Mouse (Mus musculus) MEL (cell line): ENCODE results near the gene Arhgap44. TPM values are rescaled to one million over a fixed set of nuclear protein-coding genes. Genes with fewer than 3 reads are reported as not detected.

Experiments
- DNase-seq: peaks from one replicate; pipeline ENCODE4 v3.0.0; 2011; ENCODE audit warnings: low read depth, low spot score
- H3K27ac ChIP-seq: 2 replicates; pipeline ENCODE4 v1.5.1; 2012; ENCODE audit warnings: low read depth, mild to moderate bottlenecking, control low read depth, low read length, moderate library complexity; ENCODE audit not compliant: control insufficient read depth
- H3K27me3 ChIP-seq, 2 experiments: fragments of 150-350 bp in 1 of 2; sonication (generic) in 1 of 2; 2 replicates each; pipeline ENCODE4 v1.6.1; 2012; ENCODE audit warnings: low read length in 2 of 2, mild to moderate bottlenecking in 2 of 2, improper control_type of control experiment in 1 of 2, moderate library complexity in 1 of 2; ENCODE audit not compliant: insufficient read depth in 2 of 2, control insufficient read depth in 1 of 2
- H3K36me3 ChIP-seq, 2 experiments: 2 replicates each; pipeline ENCODE4 v1.6.1; 2012 to 2014; ENCODE audit warnings: low read length in 2 of 2, improper control_type of control experiment in 1 of 2, inconsistent platforms in 1 of 2, mild to moderate bottlenecking in 1 of 2; ENCODE audit not compliant: insufficient read depth in 2 of 2, control insufficient read depth in 1 of 2
- H3K4me1 ChIP-seq, 2 experiments: fragments of 150-350 bp in 1 of 2; sonication (generic) in 1 of 2; 2 replicates each; pipeline ENCODE4 v1.6.1; 2012; ENCODE audit warnings: low read length in 2 of 2, improper control_type of control experiment in 1 of 2, mild to moderate bottlenecking in 1 of 2; ENCODE audit not compliant: insufficient read depth in 2 of 2, control insufficient read depth in 1 of 2
- H3K4me3 ChIP-seq, 2 experiments: fragments of 150-350 bp in 1 of 2; sonication (generic) in 1 of 2; 2 replicates each; pipeline ENCODE4 v1.5.1; 2012; ENCODE audit warnings: low read depth in 2 of 2, low read length in 2 of 2, mild to moderate bottlenecking in 2 of 2, moderate library complexity in 2 of 2, control low read depth in 1 of 2, improper control_type of control experiment in 1 of 2; ENCODE audit not compliant: control insufficient read depth in 1 of 2, insufficient read depth in 1 of 2
- H3K79me2 ChIP-seq: 2 replicates; pipeline ENCODE4 v1.6.1; 2012; ENCODE audit warnings: mild to moderate bottlenecking, low read length, moderate library complexity; ENCODE audit not compliant: control insufficient read depth, poor library complexity, insufficient read depth
- H3K9ac ChIP-seq: 2 replicates; pipeline ENCODE4 v1.6.1; 2012; ENCODE audit warnings: low read depth, mild to moderate bottlenecking, control low read depth, low read length, moderate library complexity; ENCODE audit not compliant: control insufficient read depth, poor library complexity, severe bottlenecking
- H3K9me3 ChIP-seq: fragments of 150-350 bp; sonication (generic); replicated peaks from 2 replicates; pipeline ENCODE4 v1.6.1; 2012; ENCODE audit warnings: mild to moderate bottlenecking, low read length, improper control_type of control experiment, moderate library complexity; ENCODE audit not compliant: insufficient read depth
- BHLHE40 ChIP-seq: IDR thresholded peaks from 2 replicates; pipeline ENCODE4 v1.6.1; 2012; ENCODE audit warnings: low read depth, mild to moderate bottlenecking, inconsistent platforms, low read length, improper control_type of control experiment, borderline replicate concordance
- CHD1 ChIP-seq: IDR thresholded peaks from 2 replicates; pipeline ENCODE4 v1.6.1; 2012; ENCODE audit warnings: low read depth, mild to moderate bottlenecking, inconsistent platforms, low read length, improper control_type of control experiment
- ETS1 ChIP-seq: IDR thresholded peaks from 2 replicates; pipeline ENCODE4 v1.6.1; 2012; ENCODE audit warnings: low read depth, mild to moderate bottlenecking, inconsistent platforms, low read length, improper control_type of control experiment, moderate library complexity
- GABPA ChIP-seq: IDR thresholded peaks from 2 replicates; pipeline ENCODE4 v1.6.1; 2012; ENCODE audit warnings: low read depth, mild to moderate bottlenecking, inconsistent platforms, low read length, improper control_type of control experiment, moderate library complexity
- GATA1 ChIP-seq: IDR thresholded peaks from 2 replicates; pipeline ENCODE4 v1.6.1; 2011; ENCODE audit warnings: low read depth, low read length, improper control_type of control experiment
- HCFC1 ChIP-seq: IDR thresholded peaks from 2 replicates; pipeline ENCODE4 v1.6.1; 2012; ENCODE audit warnings: low read depth, mild to moderate bottlenecking, inconsistent platforms, low read length, improper control_type of control experiment, moderate library complexity
- JUND ChIP-seq: IDR thresholded peaks from 2 replicates; pipeline ENCODE4 v1.6.1; 2011; ENCODE audit warnings: low read depth, mild to moderate bottlenecking, improper control_type of control experiment, low read length
- KAT2A ChIP-seq: conservative IDR thresholded peaks from 2 replicates; pipeline ENCODE4 v1.6.1; 2012; ENCODE audit warnings: low read depth, low read length, improper control_type of control experiment, inconsistent platforms
- NELFE ChIP-seq: IDR thresholded peaks from 2 replicates; pipeline ENCODE4 v1.6.1; 2011; ENCODE audit warnings: low read depth, low read length, improper control_type of control experiment
- POLR2A ChIP-seq, 2 experiments: IDR thresholded peaks; 2 replicates each; pipeline ENCODE4 v1.6.1; 2011 to 2012; ENCODE audit warnings: low read length in 2 of 2, mild to moderate bottlenecking in 2 of 2, control low read depth in 1 of 2, improper control_type of control experiment in 1 of 2, low read depth in 1 of 2, moderate library complexity in 1 of 2; ENCODE audit not compliant: control insufficient read depth in 1 of 2, insufficient read depth in 1 of 2, poor library complexity in 1 of 2
- RCOR1 ChIP-seq: IDR thresholded peaks from 2 replicates; pipeline ENCODE4 v1.6.1; 2012; ENCODE audit warnings: low read depth, mild to moderate bottlenecking, inconsistent platforms, low read length, improper control_type of control experiment
- SIN3A ChIP-seq: IDR thresholded peaks from 2 replicates; pipeline ENCODE4 v1.6.1; 2012; ENCODE audit warnings: low read length, improper control_type of control experiment, inconsistent platforms
- SMC3 ChIP-seq: IDR thresholded peaks from 2 replicates; pipeline ENCODE4 v1.6.1; 2011; ENCODE audit warnings: low read depth, low read length, improper control_type of control experiment
- TBP ChIP-seq: IDR thresholded peaks from 2 replicates; pipeline ENCODE4 v1.8.0; 2011; ENCODE audit warnings: low read depth, low read length, improper control_type of control experiment
- TCF12 ChIP-seq: IDR thresholded peaks from 2 replicates; pipeline ENCODE4 v1.6.1; 2014; ENCODE audit warnings: low read depth, mild to moderate bottlenecking, inconsistent platforms, low read length, improper control_type of control experiment, moderate library complexity
- UBTF ChIP-seq: IDR thresholded peaks from 2 replicates; pipeline ENCODE4 v1.6.1; 2012; ENCODE audit warnings: low read depth, mild to moderate bottlenecking, inconsistent platforms, low read length, improper control_type of control experiment, moderate library complexity, borderline replicate concordance; ENCODE audit not compliant: insufficient read depth
- ZMIZ1 ChIP-seq: IDR thresholded peaks from 2 replicates; pipeline ENCODE4 v1.6.1; 2012; ENCODE audit warnings: low read depth, mild to moderate bottlenecking, inconsistent platforms, low read length, improper control_type of control experiment, moderate library complexity
- polyA plus RNA-seq, 2 experiments: library from polyadenylated mRNA; stranded (reverse) in 1 of 2; unstranded in 1 of 2; fragments of >175 nt in 1 of 2; fragments of >200 nt in 1 of 2; gene quantifications; 2 replicates each; pipeline versions ENCODE4 v1.2.1 to v1.2.4; 2012; ENCODE audit warnings: low replicate concordance in 2 of 2, low read depth in 1 of 2; ENCODE audit not compliant: insufficient read length in 2 of 2, insufficient read depth in 1 of 2, missing spikeins in 1 of 2
- total RNA-seq: library from RNA; depleted of rRNA; stranded (reverse); fragments of 300-350 nt; gene quantifications from 2 replicates; pipeline ENCODE4 v1.2.3, GENCODE M21; 2012; rRNA removed

Arhgap44 gene
- total and polyA plus RNA-seq, 3 experiments, result 0.08 TPM; not detected in 2

DNA sequence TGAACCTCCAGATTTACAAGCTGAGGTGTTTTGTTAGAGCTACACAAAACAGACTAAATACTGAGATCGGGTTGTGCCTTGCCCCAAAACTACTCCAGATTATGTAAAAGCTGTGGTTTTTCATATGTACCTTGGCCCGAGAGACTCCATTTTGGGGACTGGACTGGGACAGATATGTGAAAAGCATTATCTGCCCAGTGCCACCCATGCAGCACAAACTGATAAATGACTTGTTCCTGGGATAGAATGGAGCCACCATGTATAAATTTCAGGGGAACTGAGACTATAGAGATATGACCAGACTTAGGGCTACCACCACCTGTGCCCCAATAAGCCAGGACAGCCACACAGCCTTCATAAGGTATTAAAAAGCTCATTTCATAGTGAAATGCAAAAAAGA, 200.1 kb downstream of the Arhgap44 start:
- DNase-seq, result no peak
- no peaks in the 10 kb centered on the region for H3K9me3 ChIP-seq
- no peaks in the 10 kb centered on the region for H3K36me3 ChIP-seq
- no peak overlapping the region for H3K4me3 ChIP-seq
- H3K4me1 ChIP-seq, result no peaks in the 10 kb centered on the region
- H3K79me2 ChIP-seq, result no peaks in the 10 kb centered on the region
- TF ChIP-seq RCOR1 (no peak), CHD1 (no peak), UBTF (no peak), TCF12 (no peak), ZMIZ1 (no peak), KAT2A (no peak), JUND (no peak)
- TF ChIP-seq, all 39 proteins: peak for 0
- no peak overlapping the region for H3K27ac ChIP-seq
- 0 out of 4 replicates have a peak, but pooled peaks cover 0 to 2% of the 10 kb centered on the region in 2 experiments for H3K27me3 ChIP-seq
- H3K9ac ChIP-seq, result no peak overlapping the region

DNA sequence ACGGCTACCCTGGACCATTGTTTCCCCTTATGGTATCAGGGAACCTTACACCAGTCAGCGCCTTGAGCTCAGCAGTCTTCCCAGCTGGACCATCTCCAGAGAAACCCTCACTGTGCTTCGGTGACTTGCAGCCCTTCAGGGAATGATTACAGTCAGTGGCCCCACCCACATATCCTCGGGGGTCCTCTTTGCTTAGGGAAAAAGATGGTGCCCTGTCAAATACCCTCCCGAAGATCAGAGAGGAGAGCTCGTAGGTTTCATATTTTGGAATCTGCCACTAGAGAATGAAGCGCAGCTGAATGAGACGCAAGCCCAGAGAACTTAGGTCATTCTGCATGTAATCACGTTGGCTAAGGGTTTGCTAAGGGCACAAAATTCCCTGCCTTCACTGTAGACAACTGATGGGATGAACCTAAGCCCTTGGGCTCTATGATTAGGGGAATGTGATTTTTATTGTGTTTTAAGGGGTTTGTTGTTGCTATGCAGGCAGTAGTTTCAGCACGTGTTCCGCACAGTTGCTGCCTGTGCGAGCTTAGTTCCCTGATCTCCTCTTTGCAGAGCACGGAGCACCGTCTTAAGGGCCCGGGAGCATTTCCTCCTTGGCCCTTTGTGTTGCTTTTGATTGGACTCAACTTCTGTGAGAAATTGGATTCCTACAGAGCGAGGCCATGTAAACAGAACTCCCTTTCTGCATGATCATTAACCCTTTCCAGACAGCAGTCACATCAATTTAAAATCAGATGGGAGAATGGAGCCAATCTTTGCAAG, 205.6 kb downstream of the Arhgap44 start:
- DNase-seq, result no peak
- Histone ChIP-seq H3K27ac (no peak overlapping the region), H3K4me1 (no peaks in the 10 kb centered on the region), H3K27me3 (0 out of 4 replicates have a peak, but pooled peaks cover 0 to 2% of the 10 kb centered on the region in 2 experiments), H3K9me3 (no peaks in the 10 kb centered on the region), H3K79me2 (no peaks in the 10 kb centered on the region), H3K9ac (no peak overlapping the region), H3K4me3 (no peak overlapping the region), H3K36me3 (no peaks in the 10 kb centered on the region)
- TF ChIP-seq TCF12 (no peak), TBP (no peak), ETS1 (no peak), SIN3A (no peak), GATA1 (no peak), HCFC1 (no peak), JUND (no peak), POLR2A (IDR thresholded peaks at IDR 0.05; ENCODE audit: control insufficient read depth in 1 of 2, insufficient read depth in 1 of 2, low read depth in 1 of 2, low read length in 2 of 2, poor library complexity in 1 of 2) (no peak), SMC3 (no peak), ZMIZ1 (no peak), GABPA (no peak), NELFE (no peak), BHLHE40 (no peak)

Other genes starting within 250 kb of the Arhgap44 start
- gene Elac2, start 183.9 kb downstream of the Arhgap44 start, total RNA-seq, result 104 and 112 TPM in 2 replicates
- 10 to 100 TPM; 73.1 to 90.4 TPM for gene Elac2, start 183.9 kb downstream of the Arhgap44 start, polyA plus RNA-seq
- not detected in 2 replicates for gene 1700086D15Rik, start 3.1 kb downstream of the Arhgap44 start, total RNA-seq
- not detected for gene 1700086D15Rik, start 3.1 kb downstream of the Arhgap44 start, polyA plus RNA-seq
- gene Myocd, start 107.0 kb upstream of the Arhgap44 start, total RNA-seq, result not detected in 2 replicates
- not detected for gene Myocd, start 107.0 kb upstream of the Arhgap44 start, polyA plus RNA-seq